Mouse (Mus musculus): ENCODE results near the gene Rilp.

Gene Rilp

GRCm38 (mm10) chr11:75533314-75534015 lies 23.6 kb downstream of the Rilp start:
- no peak for DNase-seq (ENCODE audit: low read depth, low spot score)

GRCm38 (mm10) chr11:75534286-75535033 lies 24.6 kb downstream of the Rilp start:
- no peak for DNase-seq (ENCODE audit: low read depth, low spot score)

GRCm38 (mm10) chr11:75535106-75535795 lies 25.4 kb downstream of the Rilp start:
- no peak for DNase-seq (ENCODE audit: low read depth, low spot score)

- DNase-seq (ENCODE audit: low read depth, low spot score), result no peak
Measured at GRCm38 (mm10) chr11:75536255-75537024, 26.5 kb downstream of the Rilp start.

- no peak for DNase-seq (ENCODE audit: low read depth, low spot score)
Measured at GRCm38 (mm10) chr11:75537025-75537414, 27.1 kb downstream of the Rilp start.

- DNase-seq (ENCODE audit: low read depth, low spot score), result no peak
Measured at GRCm38 (mm10) chr11:75537491-75538183, 27.7 kb downstream of the Rilp start.

GRCm38 (mm10) chr11:75538184-75538969 lies 28.5 kb downstream of the Rilp start:
- DNase-seq (ENCODE audit: low read depth, low spot score), result no peak

GRCm38 (mm10) chr11:75538970-75539299 lies 29.0 kb downstream of the Rilp start:
- DNase-seq (ENCODE audit: low read depth, low spot score), result no peak

GRCm38 (mm10) chr11:75540209-75540608 lies 30.3 kb downstream of the Rilp start:
- no peak for DNase-seq (ENCODE audit: low read depth, low spot score)

GRCm38 (mm10) chr11:75540710-75541581 lies 31.1 kb downstream of the Rilp start:
- no peak for DNase-seq (ENCODE audit: low read depth, low spot score)

GRCm38 (mm10) chr11:75544713-75545112 lies 34.8 kb downstream of the Rilp start:
- no peak for DNase-seq (ENCODE audit: low read depth, low spot score)

GRCm38 (mm10) chr11:75546057-75546456 lies 36.2 kb downstream of the Rilp start:
- no peak for DNase-seq (ENCODE audit: low read depth, low spot score)

GRCm38 (mm10) chr11:75549658-75550111 lies 39.8 kb downstream of the Rilp start:
- DNase-seq (ENCODE audit: low read depth, low spot score), result no peak

GRCm38 (mm10) chr11:75550200-75550946 lies 40.5 kb downstream of the Rilp start:
- no peak for DNase-seq (ENCODE audit: low read depth, low spot score)

- DNase-seq (ENCODE audit: low read depth, low spot score), result no peak
Measured at GRCm38 (mm10) chr11:75551321-75551720, 41.4 kb downstream of the Rilp start.

- DNase-seq (ENCODE audit: low read depth, low spot score), result no peak
Measured at GRCm38 (mm10) chr11:75551961-75552441, 42.1 kb downstream of the Rilp start.

GRCm38 (mm10) chr11:75552906-75553482 lies 43.1 kb downstream of the Rilp start:
- no peak for DNase-seq (ENCODE audit: low read depth, low spot score)

- peak; percentile 65 for DNase-seq (ENCODE audit: low read depth, low spot score)
Measured at GRCm38 (mm10) chr11:75556006-75556405, 46.1 kb downstream of the Rilp start.

All from ZHBTc4 (cell line).